Mouse (Mus musculus): ENCODE data around the gene Iqsec1.

Iqsec1 gene

GRCm38 (mm10) chr6:90809960-90810362, 178.5 kb downstream of the Iqsec1 start:
- DNase-seq: peak; percentile 96 to 98

GRCm38 (mm10) chr6:90809077-90809840, 179.2 kb downstream of the Iqsec1 start:
- peak; percentile 72 to 78 for DNase-seq

GRCm38 (mm10) chr6:90808544-90808943, 179.9 kb downstream of the Iqsec1 start:
- DNase-seq: peak; percentile 60 to 67

- peak; percentile 58 to 61 for DNase-seq
Measured at GRCm38 (mm10) chr6:90808134-90808533, 180.4 kb downstream of the Iqsec1 start.

GRCm38 (mm10) chr6:90807581-90807980, 180.9 kb downstream of the Iqsec1 start:
- peak; percentile 20 to 40 for DNase-seq

- peak; percentile 25 to 37 for DNase-seq
Measured at GRCm38 (mm10) chr6:90806743-90807142, 181.7 kb downstream of the Iqsec1 start.

- DNase-seq: peak; percentile 9 to 35
Measured at GRCm38 (mm10) chr6:90805101-90805500, 183.4 kb downstream of the Iqsec1 start.

GRCm38 (mm10) chr6:90804646-90805045, 183.8 kb downstream of the Iqsec1 start:
- DNase-seq: no peak

GRCm38 (mm10) chr6:90802604-90803003, 185.9 kb downstream of the Iqsec1 start:
- peak; percentile 90 to 91 for DNase-seq

GRCm38 (mm10) chr6:90802058-90802457, 186.4 kb downstream of the Iqsec1 start:
- no peak for DNase-seq

- no peak for DNase-seq
Measured at GRCm38 (mm10) chr6:90800825-90801224, 187.7 kb downstream of the Iqsec1 start.

- DNase-seq: peak; percentile 96 to 99
Measured at GRCm38 (mm10) chr6:90799116-90799515, 189.4 kb downstream of the Iqsec1 start.

GRCm38 (mm10) chr6:90798201-90798600, 190.3 kb downstream of the Iqsec1 start:
- peak; percentile 40 to 51 for DNase-seq

GRCm38 (mm10) chr6:90796902-90797596, 191.4 kb downstream of the Iqsec1 start:
- DNase-seq: no peak

GRCm38 (mm10) chr6:90790901-90791300, 197.6 kb downstream of the Iqsec1 start:
- peak in 1 of 2 experiments; percentile 45 for DNase-seq

- DNase-seq: no peak
Measured at GRCm38 (mm10) chr6:90789520-90789919, 199.0 kb downstream of the Iqsec1 start.

- DNase-seq: no peak
Measured at GRCm38 (mm10) chr6:90787587-90787986, 200.9 kb downstream of the Iqsec1 start.

- DNase-seq: peak in 1 of 2 experiments; percentile 32
Measured at GRCm38 (mm10) chr6:90787036-90787435, 201.4 kb downstream of the Iqsec1 start.

- no peak for DNase-seq
Measured at GRCm38 (mm10) chr6:90786589-90786988, 201.9 kb downstream of the Iqsec1 start.

GRCm38 (mm10) chr6:90783945-90784344, 204.5 kb downstream of the Iqsec1 start:
- DNase-seq: peak in 1 of 2 experiments; percentile 52

GRCm38 (mm10) chr6:90783176-90783575, 205.3 kb downstream of the Iqsec1 start:
- DNase-seq: no peak

- DNase-seq: peak; percentile 56 to 74
Measured at GRCm38 (mm10) chr6:90781921-90782770, 206.3 kb downstream of the Iqsec1 start.

- no peak for DNase-seq
Measured at GRCm38 (mm10) chr6:90780532-90780931, 208.0 kb downstream of the Iqsec1 start.
